Comparison of ENCODE assay signal across 8 mouse cellular contexts in the genomic region with DNA sequence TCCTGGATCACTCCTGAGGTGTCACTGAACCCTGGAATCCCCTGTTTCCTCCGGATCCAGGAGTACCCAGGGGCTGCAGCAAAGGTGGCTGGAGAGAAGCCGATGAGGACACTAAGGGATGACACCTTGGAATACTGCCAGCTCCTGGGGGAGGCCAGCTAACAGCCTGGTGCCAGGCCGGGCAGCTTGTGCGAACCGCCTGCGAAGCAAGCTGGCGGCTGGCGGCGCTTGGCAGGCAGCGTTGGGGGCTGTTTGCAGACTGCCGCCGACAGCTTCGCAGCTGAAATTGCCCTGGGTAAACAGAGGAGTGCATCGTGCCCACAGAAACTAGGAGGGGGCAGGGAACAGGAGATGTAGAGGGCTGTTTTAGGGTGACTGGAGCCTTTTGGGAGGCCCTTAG. TPM values are rescaled to one million over a fixed set of nuclear protein-coding genes. Genes with fewer than 3 reads are reported as not detected.
DNase-seq lines count a peak whose midpoint lies in the region; ATAC-seq and TF ChIP-seq lines count a peak whose summit lies in the region.

No protein-coding gene starts in this region.

- no peak for DNase-seq in embryonic facial prominence, embryonic 10.5 days (ENCODE audit: low spot score)
- peak; percentile 20 for DNase-seq in lung, postnatal 10 days
- DNase-seq in lung, adult 2 months, result no peak
- peak; percentile 64 for DNase-seq in frontal cortex, postnatal 10 days (ENCODE audit: low spot score in 2 of 2)
- peak; percentile 47 for DNase-seq in retina, postnatal 7 days (ENCODE audit: low read depth, low spot score)
- no peak for DNase-seq in thymus, postnatal 0 days (ENCODE audit: low spot score)
- DNase-seq in B cell, adult 2 months, result no peak

- H3K27ac ChIP-seq in embryonic facial prominence, embryonic 13.5 days, result no peak overlapping the region
- H3K27ac ChIP-seq in embryonic facial prominence, embryonic 10.5 days (replicated peaks), result no peak overlapping the region

- 77% methylated on average over 14 of the region's 14 CpGs for WGBS in embryonic facial prominence, embryonic 13.5 days
- WGBS in embryonic facial prominence, embryonic 10.5 days, result 77% methylated on average over 14 of the region's 14 CpGs
- WGBS in lung, adult 2 months, result 46% methylated on average over 14 of the region's 14 CpGs

- TF ChIP-seq CTCF in lung, adult 2 months (IDR thresholded peaks at IDR 0.05; ENCODE audit: insufficient read depth, low read length), result no peak

- H3K9me3 ChIP-seq in embryonic facial prominence, embryonic 13.5 days, result no peaks in the 10 kb centered on the region
- no peaks in the 10 kb centered on the region for H3K9me3 ChIP-seq in embryonic facial prominence, embryonic 10.5 days

- ATAC-seq in embryonic facial prominence, embryonic 13.5 days (ENCODE audit: insufficient number of reproducible peaks, insufficient read depth, low FRiP score, low TSS enrichment, low read depth), result no peak

- H3K9ac ChIP-seq in embryonic facial prominence, embryonic 13.5 days, result peak overlapping the region; percentile 32; the same call in 1 of the 2 replicates

- no peak overlapping the region for H3K4me3 ChIP-seq in embryonic facial prominence, embryonic 13.5 days
- H3K4me3 ChIP-seq in embryonic facial prominence, embryonic 10.5 days, result no peak overlapping the region
- H3K4me3 ChIP-seq in lung, adult 2 months (replicated peaks; ENCODE audit: extremely low read depth, low read depth, low read length), result no peak overlapping the region

- 0 out of 2 replicates have a peak, but pooled peaks cover 4% of the 10 kb centered on the region for H3K27me3 ChIP-seq in embryonic facial prominence, embryonic 13.5 days
- H3K27me3 ChIP-seq in embryonic facial prominence, embryonic 10.5 days (replicated peaks; ENCODE audit: low read depth, poor library complexity, severe bottlenecking), result peaks cover 5% of the 10 kb centered on the region; the same call in 1 of the 2 replicates

- no peaks in the 10 kb centered on the region for H3K4me1 ChIP-seq in embryonic facial prominence, embryonic 13.5 days
- peaks cover 9% of the 10 kb centered on the region for H3K4me1 ChIP-seq in embryonic facial prominence, embryonic 10.5 days
- H3K4me1 ChIP-seq in lung, adult 2 months (ENCODE audit: control insufficient read depth, insufficient read depth, low read length), result no peaks in the 10 kb centered on the region

- no peak for TF ChIP-seq POLR2A in lung, adult 2 months (IDR thresholded peaks at IDR 0.05; ENCODE audit: borderline replicate concordance, extremely low read depth, low read depth, low read length)

- H3K36me3 ChIP-seq in embryonic facial prominence, embryonic 13.5 days, result no peaks in the 10 kb centered on the region
- no peaks in the 10 kb centered on the region for H3K36me3 ChIP-seq in embryonic facial prominence, embryonic 10.5 days (replicated peaks)

- no peak overlapping the region for H3K4me2 ChIP-seq in embryonic facial prominence, embryonic 13.5 days

RNA-seq across cellular contexts. Expression of a gene that starts 18.4 kb away (rescaled TPM):
- 89.7 and 93.6 TPM in 2 replicates for polyA plus RNA-seq in embryonic facial prominence, embryonic 13.5 days (2015; fragmentation: Nextera tagmentation; extraction: Ambion mirVana)
- 94.9 and 95.9 TPM in 2 replicates for polyA plus RNA-seq in embryonic facial prominence, embryonic 10.5 days (2016; fragmentation: Nextera tagmentation; extraction: Ambion mirVana)
- 29.3 and 38.1 TPM in 2 replicates for polyA plus RNA-seq in lung, adult 2 months (2012; rRNA removed)
- 76.2 and 78.7 TPM in 2 replicates for polyA plus RNA-seq in thymus, postnatal 0 days (2015; fragmentation: Nextera tagmentation; extraction: Ambion mirVana)

RNA-seq across cellular contexts. Expression of a gene that starts 56.9 kb away (rescaled TPM):
- 15.0 and 20.1 TPM in 2 replicates for polyA plus RNA-seq in embryonic facial prominence, embryonic 13.5 days (2015; fragmentation: Nextera tagmentation; extraction: Ambion mirVana)
- 36.1 and 41.9 TPM in 2 replicates for polyA plus RNA-seq in embryonic facial prominence, embryonic 10.5 days (2016; fragmentation: Nextera tagmentation; extraction: Ambion mirVana)
- 7.7 and 7.9 TPM in 2 replicates for polyA plus RNA-seq in lung, adult 2 months (2012; rRNA removed)
- polyA plus RNA-seq in thymus, postnatal 0 days (2015; fragmentation: Nextera tagmentation; extraction: Ambion mirVana), result 6.1 and 8.0 TPM in 2 replicates

Comparison
In these comparisons a context has a peak if more than half of its experiments do, and no peak if none do; other contexts are left out.
1. DNase-seq: peak in lung, postnatal 10 days (single experiment), frontal cortex, postnatal 10 days (2 of 2) and retina, postnatal 7 days (single experiment); none in embryonic facial prominence, embryonic 10.5 days (single experiment), lung, adult 2 months (single experiment), thymus, postnatal 0 days (single experiment) and B cell, adult 2 months (0 of 2).